20 mouse cellular contexts compared by ENCODE assay signal in genomic region chr3:152350431-152350830, GRCm38 (mm10). TPM values are rescaled to one million over a fixed set of nuclear protein-coding genes. Genes with fewer than 3 reads are reported as not detected.
DNase-seq lines count a peak whose midpoint lies in the region; ATAC-seq and TF ChIP-seq lines count a peak whose summit lies in the region.
"Had no signal": no experiment of that assay in that cellular context is flagged by ENCODE, and none has a peak within 500 bp of the region (broad histone marks: within the 10 kb centered on the region; RNA-seq: fewer than 3 reads in every experiment).

No protein-coding gene starts in this region.

- no peaks in the 10 kb centered on the region for H3K9me3 ChIP-seq in limb, embryonic 12.5 days
- no peaks in the 10 kb centered on the region for H3K9me3 ChIP-seq in limb, embryonic 10.5 days (replicated peaks)
- H3K9me3 ChIP-seq in lung, postnatal 0 days (ENCODE audit: low read length) = no peaks in the 10 kb centered on the region
- no peaks in the 10 kb centered on the region for H3K9me3 ChIP-seq in intestine, embryonic 15.5 days
- no peaks in the 10 kb centered on the region for H3K9me3 ChIP-seq in liver, embryonic 15.5 days (replicated peaks)
- H3K9me3 ChIP-seq: embryonic facial prominence, embryonic 15.5 days; forebrain, embryonic 10.5 days; forebrain, embryonic 15.5 days; heart, embryonic 15.5 days had no signal

- no peak overlapping the region for H3K4me3 ChIP-seq in limb, embryonic 12.5 days (replicated peaks)
- no peak overlapping the region for H3K4me3 ChIP-seq in limb, embryonic 10.5 days
- no peak overlapping the region for H3K4me3 ChIP-seq in lung, postnatal 0 days (ENCODE audit: low read depth, low read length)
- no peak overlapping the region for H3K4me3 ChIP-seq in intestine, embryonic 15.5 days (replicated peaks)
- H3K4me3 ChIP-seq in liver, embryonic 15.5 days (replicated peaks) = no peak overlapping the region
- H3K4me3 ChIP-seq: embryonic facial prominence, embryonic 15.5 days; erythroblast, embryonic 14.5 days; forebrain, embryonic 10.5 days; forebrain, embryonic 15.5 days; heart, embryonic 15.5 days had no signal

- 0 out of 2 replicates have a peak, but pooled peaks cover 4% of the 10 kb centered on the region for H3K36me3 ChIP-seq in limb, embryonic 12.5 days
- H3K36me3 ChIP-seq in limb, embryonic 10.5 days = peaks cover 8% of the 10 kb centered on the region; the same call in 1 of the 2 replicates
- H3K36me3 ChIP-seq in lung, postnatal 0 days (ENCODE audit: insufficient read depth, low read length) = no peaks in the 10 kb centered on the region
- no peaks in the 10 kb centered on the region for H3K36me3 ChIP-seq in intestine, embryonic 15.5 days
- peaks cover 7% of the 10 kb centered on the region; the same call in 1 of the 2 replicates for H3K36me3 ChIP-seq in liver, embryonic 15.5 days (replicated peaks)
- H3K36me3 ChIP-seq: embryonic facial prominence, embryonic 15.5 days; forebrain, embryonic 15.5 days; heart, embryonic 15.5 days had no signal

- no peak for ATAC-seq in limb, embryonic 12.5 days (ENCODE audit: insufficient number of reproducible peaks, insufficient read depth, low FRiP score, low TSS enrichment, low read depth)
- ATAC-seq in lung, postnatal 0 days = no peak
- ATAC-seq in intestine, embryonic 15.5 days = 0 out of 2 replicates have a peak, but pooled peaks have one; percentile 7
- ATAC-seq in liver, embryonic 15.5 days (ENCODE audit: insufficient read depth) = no peak
- ATAC-seq: forebrain, embryonic 15.5 days had no signal

- no peaks in the 10 kb centered on the region for H3K27me3 ChIP-seq in limb, embryonic 12.5 days
- no peaks in the 10 kb centered on the region for H3K27me3 ChIP-seq in limb, embryonic 10.5 days (ENCODE audit: low read depth, poor library complexity, severe bottlenecking)
- no peaks in the 10 kb centered on the region for H3K27me3 ChIP-seq in lung, postnatal 0 days (replicated peaks; ENCODE audit: insufficient read depth, low read length)
- no peaks in the 10 kb centered on the region for H3K27me3 ChIP-seq in intestine, embryonic 15.5 days (replicated peaks)
- H3K27me3 ChIP-seq in liver, embryonic 15.5 days = no peaks in the 10 kb centered on the region
- H3K27me3 ChIP-seq: embryonic facial prominence, embryonic 15.5 days; forebrain, embryonic 15.5 days; heart, embryonic 15.5 days had no signal

- no peak for TF ChIP-seq CTCF in lung, postnatal 0 days (IDR thresholded peaks at IDR 0.05)

- H3K4me2 ChIP-seq in limb, embryonic 12.5 days = no peak overlapping the region
- no peak overlapping the region for H3K4me2 ChIP-seq in lung, postnatal 0 days (replicated peaks; ENCODE audit: low read depth, low read length)
- H3K4me2 ChIP-seq in intestine, embryonic 15.5 days (replicated peaks) = peak overlapping the region; percentile 16
- H3K4me2 ChIP-seq in liver, embryonic 15.5 days = no peak overlapping the region
- H3K4me2 ChIP-seq: embryonic facial prominence, embryonic 15.5 days; forebrain, embryonic 15.5 days; heart, embryonic 11.5 days; heart, embryonic 15.5 days had no signal

- 0 out of 2 replicates have a peak overlapping the region, but pooled peaks have one; percentile 18 for H3K9ac ChIP-seq in limb, embryonic 12.5 days (replicated peaks)
- 0 out of 2 replicates have a peak overlapping the region, but pooled peaks have one; percentile 19 for H3K9ac ChIP-seq in lung, postnatal 0 days (replicated peaks; ENCODE audit: low read depth)
- H3K9ac ChIP-seq in intestine, embryonic 15.5 days = no peak overlapping the region
- H3K9ac ChIP-seq in liver, embryonic 15.5 days = no peak overlapping the region
- H3K9ac ChIP-seq: embryonic facial prominence, embryonic 15.5 days; forebrain, embryonic 15.5 days; heart, embryonic 15.5 days had no signal

- no peak overlapping the region for H3K27ac ChIP-seq in limb, embryonic 12.5 days
- no peak overlapping the region for H3K27ac ChIP-seq in limb, embryonic 10.5 days
- H3K27ac ChIP-seq in lung, postnatal 0 days (ENCODE audit: low read length) = no peak overlapping the region
- H3K27ac ChIP-seq in intestine, embryonic 15.5 days = peak overlapping the region; percentile 38; the same call in 1 of the 2 replicates
- peak overlapping the region; percentile 19; the same call in 1 of the 2 replicates for H3K27ac ChIP-seq in liver, embryonic 15.5 days (replicated peaks)
- H3K27ac ChIP-seq: embryonic facial prominence, embryonic 15.5 days; forebrain, embryonic 10.5 days; forebrain, embryonic 15.5 days; heart, embryonic 15.5 days had no signal

- peaks cover 39% of the 10 kb centered on the region for H3K4me1 ChIP-seq in limb, embryonic 12.5 days (replicated peaks)
- H3K4me1 ChIP-seq in limb, embryonic 10.5 days = peaks cover 26% of the 10 kb centered on the region
- peaks cover 5% of the 10 kb centered on the region for H3K4me1 ChIP-seq in lung, postnatal 0 days (ENCODE audit: insufficient read depth, low read depth, low read length)
- peaks cover 28% of the 10 kb centered on the region for H3K4me1 ChIP-seq in intestine, embryonic 15.5 days (replicated peaks)
- H3K4me1 ChIP-seq in liver, embryonic 15.5 days (replicated peaks) = peaks cover 72% of the 10 kb centered on the region

- WGBS in limb, embryonic 12.5 days = 76% methylated on average over 3 of the region's 3 CpGs
- WGBS in limb, embryonic 10.5 days = 84% methylated on average over 3 of the region's 3 CpGs
- WGBS in lung, postnatal 0 days = 69% methylated on average over 3 of the region's 3 CpGs
- 50% methylated on average over 3 of the region's 3 CpGs for WGBS in intestine, embryonic 15.5 days
- WGBS in liver, embryonic 15.5 days (ENCODE audit: insufficient replicate concordance) = 68% methylated on average over 3 of the region's 3 CpGs

- TF ChIP-seq EP300 in lung, postnatal 0 days (IDR thresholded peaks at IDR 0.05) = no peak

- DNase-seq in limb, embryonic 10.5 days (ENCODE audit: low spot score) = no peak
- no peak for DNase-seq in lung, postnatal 0 days (ENCODE audit: low spot score)
- no peak for DNase-seq in lung, postnatal 25 days (ENCODE audit: low spot score)
- DNase-seq in testis, postnatal 14 days (ENCODE audit: low spot score) = no peak
- DNase-seq: cerebellum, adult 11 months; cerebellum, adult 8-10 months; cerebellum, postnatal 14 days; embryo, embryonic 11 days; gastrocnemius, postnatal 36 days; heart, adult 11 months; heart, postnatal 14 days had no signal

RNA-seq across cellular contexts. Expression of gene Usp33, which starts 4.2 kb away (rescaled TPM):
- 53.8 and 54.8 TPM in 2 replicates for polyA plus RNA-seq in limb, embryonic 12.5 days (2016; fragmentation: Nextera tagmentation; extraction: Ambion mirVana)
- polyA plus RNA-seq in limb, embryonic 10.5 days (2016; fragmentation: Nextera tagmentation; extraction: Ambion mirVana) = 46.4 and 52.0 TPM in 2 replicates
- 43.1 and 52.4 TPM in 2 replicates for polyA plus RNA-seq in lung, postnatal 0 days (2015; fragmentation: Nextera tagmentation; extraction: Ambion mirVana)
- polyA plus RNA-seq in intestine, embryonic 15.5 days (2015; fragmentation: Nextera tagmentation; extraction: Ambion mirVana) = 45.3 and 51.1 TPM in 2 replicates
- polyA plus RNA-seq in liver, embryonic 15.5 days (2015; fragmentation: Nextera tagmentation; extraction: Ambion mirVana) = 19.6 and 21.4 TPM in 2 replicates

RNA-seq across cellular contexts. Expression of gene Miga1, which starts 10.2 kb away (rescaled TPM):
- 22.2 and 24.9 TPM in 2 replicates for polyA plus RNA-seq in limb, embryonic 12.5 days (2016; fragmentation: Nextera tagmentation; extraction: Ambion mirVana)
- 16.8 and 21.5 TPM in 2 replicates for polyA plus RNA-seq in limb, embryonic 10.5 days (2016; fragmentation: Nextera tagmentation; extraction: Ambion mirVana)
- 10.0 and 12.3 TPM in 2 replicates for polyA plus RNA-seq in lung, postnatal 0 days (2015; fragmentation: Nextera tagmentation; extraction: Ambion mirVana)
- polyA plus RNA-seq in intestine, embryonic 15.5 days (2015; fragmentation: Nextera tagmentation; extraction: Ambion mirVana) = 15.3 and 17.4 TPM in 2 replicates
- polyA plus RNA-seq in liver, embryonic 15.5 days (2015; fragmentation: Nextera tagmentation; extraction: Ambion mirVana) = 3.4 and 3.5 TPM in 2 replicates

RNA-seq across cellular contexts. Expression of gene Zzz3, which starts 44.8 kb away (rescaled TPM):
- 56.2 and 58.1 TPM in 2 replicates for polyA plus RNA-seq in limb, embryonic 12.5 days (2016; fragmentation: Nextera tagmentation; extraction: Ambion mirVana)
- 57.8 and 60.1 TPM in 2 replicates for polyA plus RNA-seq in limb, embryonic 10.5 days (2016; fragmentation: Nextera tagmentation; extraction: Ambion mirVana)
- 25.5 and 28.3 TPM in 2 replicates for polyA plus RNA-seq in lung, postnatal 0 days (2015; fragmentation: Nextera tagmentation; extraction: Ambion mirVana)
- 39.3 and 39.8 TPM in 2 replicates for polyA plus RNA-seq in intestine, embryonic 15.5 days (2015; fragmentation: Nextera tagmentation; extraction: Ambion mirVana)
- 10.8 and 14.3 TPM in 2 replicates for polyA plus RNA-seq in liver, embryonic 15.5 days (2015; fragmentation: Nextera tagmentation; extraction: Ambion mirVana)

Comparison
In these comparisons a context has a peak if more than half of its experiments do, and no peak if none do; other contexts are left out.
1. H3K27ac ChIP-seq: peak in intestine, embryonic 15.5 days (single experiment) and liver, embryonic 15.5 days (single experiment); none in limb, embryonic 12.5 days (single experiment), limb, embryonic 10.5 days (single experiment) and lung, postnatal 0 days (single experiment).
2. H3K9ac ChIP-seq: peak in limb, embryonic 12.5 days (single experiment) and lung, postnatal 0 days (single experiment); none in intestine, embryonic 15.5 days (single experiment) and liver, embryonic 15.5 days (single experiment).